Mouse (Mus musculus) CH12.LX (cell line): Measurements from ENCODE around the gene Nxpe5.

Experiments
- CTCF ChIP-seq, 2 experiments: IDR thresholded peaks in 1 of 2; conservative IDR thresholded peaks in 1 of 2; 2 replicates each; pipeline ENCODE4 v1.5.1; 2011 to 2012; ENCODE audit warnings: low read depth in 2 of 2, low read length in 2 of 2, improper control_type of control experiment in 1 of 2, inconsistent platforms in 1 of 2, mild to moderate bottlenecking in 1 of 2, moderate library complexity in 1 of 2
- KAT2A ChIP-seq: IDR thresholded peaks from 2 replicates; pipeline ENCODE4 v1.6.1; 2012; ENCODE audit warnings: low read length, improper control_type of control experiment, inconsistent platforms; ENCODE audit not compliant: insufficient replicate concordance
- MEF2A ChIP-seq: IDR thresholded peaks from 2 replicates; pipeline ENCODE4 v1.6.1; 2014; ENCODE audit warnings: low read depth, mild to moderate bottlenecking, inconsistent platforms, low read length, improper control_type of control experiment, borderline replicate concordance
- NRF1 ChIP-seq: IDR thresholded peaks from 2 replicates; pipeline ENCODE4 v1.6.1; 2014; ENCODE audit warnings: low read depth, mild to moderate bottlenecking, inconsistent platforms, low read length, improper control_type of control experiment, moderate library complexity
- POLR2A ChIP-seq: IDR thresholded peaks from 2 replicates; pipeline ENCODE4 v1.6.1; 2011; ENCODE audit warnings: low read depth, mild to moderate bottlenecking, improper control_type of control experiment, low read length

- no peak for TF ChIP-seq MEF2A
- no peak for TF ChIP-seq CTCF (conservative IDR thresholded peaks at IDR 0.05 in 1 of 2, IDR thresholded peaks at IDR 0.05 in 1 of 2; ENCODE audit: low read depth in 2 of 2, low read length in 2 of 2)
- no peak for TF ChIP-seq KAT2A
- no peak for TF ChIP-seq POLR2A
- no peak for TF ChIP-seq NRF1
Measured at GRCm38 (mm10) chr5:138195463-138195862, 30.2 kb upstream of the Nxpe5 start.
